Mouse (Mus musculus): ENCODE measurements at regions not wholly inside any gene's neighbourhood (a gene's known extent, or its start where the extent isn't known, plus 50 kb on each side); places are given as distances from the start of the nearest gene placed in this dataset.
A peak's percentile ranks its signal among the peaks of the same experiment; 100 is the strongest.

GRCm38 (mm10) chr11:94882687-94883383, 53.2 kb upstream of the Col1a1 start:
- peak overlapping the region; percentile 88 for H3K27ac ChIP-seq (ENCODE audit: low read depth, low read length)
- H3K9ac ChIP-seq (ENCODE audit: low read depth, low read length) = peak overlapping the region; percentile 12; the same call in 1 of the 2 replicates
- no peaks in the 10 kb centered on the region for H3K36me3 ChIP-seq (ENCODE audit: control insufficient read depth, insufficient read depth, low read length)
- no peaks in the 10 kb centered on the region for H3K9me3 ChIP-seq (ENCODE audit: control insufficient read depth, low read length)
- H3K4me1 ChIP-seq (ENCODE audit: control insufficient read depth, insufficient read depth, low read length) = peaks cover 27% of the 10 kb centered on the region
- peak; percentile 65 for ATAC-seq (ENCODE audit: low FRiP score, low TSS enrichment)
- H3K4me3 ChIP-seq (ENCODE audit: low read length) = no peak overlapping the region
- H3K27me3 ChIP-seq (ENCODE audit: control insufficient read depth, insufficient read depth, low read length) = peaks cover 6% of the 10 kb centered on the region
- H3K4me2 ChIP-seq (replicated peaks; ENCODE audit: low read depth, low read length) = peak overlapping the region; percentile 29
- WGBS = 4% methylated on average over 18 of the region's 19 CpGs

DNA sequence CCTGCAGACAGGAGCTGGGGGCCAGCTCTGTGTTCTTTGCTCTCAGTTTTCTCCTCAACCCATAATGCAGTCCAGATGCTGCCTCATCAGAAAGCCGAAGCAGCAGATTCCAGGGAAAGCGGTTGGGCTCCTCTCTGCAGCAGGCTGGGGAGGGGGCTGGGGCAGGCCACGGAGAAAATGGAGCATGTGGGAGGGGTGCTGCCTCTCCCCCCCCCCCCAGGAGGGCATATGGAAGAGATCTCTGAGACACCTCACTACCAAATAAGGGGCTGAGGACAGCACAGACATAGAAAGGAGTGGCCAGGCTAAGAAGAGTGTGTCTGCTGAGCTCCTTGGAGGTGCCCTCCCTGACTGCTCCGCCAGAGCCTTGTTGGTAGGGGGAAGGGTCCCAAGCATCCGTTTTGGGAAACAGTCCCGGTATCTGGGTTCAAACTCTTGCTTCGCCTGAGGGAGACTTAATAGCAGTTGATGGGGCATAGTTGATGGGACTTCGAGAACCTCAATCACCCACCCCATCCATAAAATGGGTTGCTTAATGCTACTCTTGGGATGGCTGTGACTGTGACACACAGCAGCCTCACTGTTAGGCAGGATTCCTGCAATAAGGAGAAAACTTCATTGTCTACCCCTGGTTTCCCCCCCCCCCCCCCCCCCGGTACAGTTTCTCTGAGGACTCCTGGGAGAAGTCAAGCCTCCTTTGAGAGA, 53.9 kb upstream of the Col1a1 start:
- WGBS = 11% methylated on average over 8 of the region's 9 CpGs
- H3K27ac ChIP-seq (ENCODE audit: low read depth, low read length) = peak overlapping the region; percentile 88
- H3K9me3 ChIP-seq (ENCODE audit: control insufficient read depth, low read length) = no peaks in the 10 kb centered on the region
- H3K4me1 ChIP-seq (ENCODE audit: control insufficient read depth, insufficient read depth, low read length) = peaks cover 33% of the 10 kb centered on the region
- peak overlapping the region; percentile 37 for H3K4me2 ChIP-seq (replicated peaks; ENCODE audit: low read depth, low read length)
- H3K9ac ChIP-seq (ENCODE audit: low read depth, low read length) = no peak overlapping the region
- no peak overlapping the region for H3K4me3 ChIP-seq (ENCODE audit: low read length)
- ATAC-seq (ENCODE audit: low FRiP score, low TSS enrichment) = peak; percentile 72
- no peaks in the 10 kb centered on the region for H3K36me3 ChIP-seq (ENCODE audit: control insufficient read depth, insufficient read depth, low read length)
- H3K27me3 ChIP-seq (ENCODE audit: control insufficient read depth, insufficient read depth, low read length) = peaks cover 6% of the 10 kb centered on the region

GRCm38 (mm10) chr11:94880896-94881840, 54.9 kb upstream of the Col1a1 start:
- Histone ChIP-seq H3K27ac (ENCODE audit: low read depth, low read length) (peak overlapping the region; percentile 88), H3K4me3 (ENCODE audit: low read length) (peak overlapping the region; percentile 14), H3K4me1 (ENCODE audit: control insufficient read depth, insufficient read depth, low read length) (peaks cover 43% of the 10 kb centered on the region), H3K4me2 (replicated peaks; ENCODE audit: low read depth, low read length) (peak overlapping the region; percentile 37), H3K9me3 (ENCODE audit: control insufficient read depth, low read length) (no peaks in the 10 kb centered on the region), H3K27me3 (ENCODE audit: control insufficient read depth, insufficient read depth, low read length) (peaks cover 6% of the 10 kb centered on the region), H3K36me3 (ENCODE audit: control insufficient read depth, insufficient read depth, low read length) (no peaks in the 10 kb centered on the region), H3K9ac (ENCODE audit: low read depth, low read length) (peak overlapping the region; percentile 48; the same call in 1 of the 2 replicates)
- peak; percentile 7; the same call in 1 of the 2 replicates for ATAC-seq (ENCODE audit: low FRiP score, low TSS enrichment)
- 3% methylated on average over 27 of the region's 27 CpGs for WGBS

GRCm38 (mm10) chr11:94876707-94877106, 59.3 kb upstream of the Col1a1 start:
- H3K36me3 ChIP-seq (ENCODE audit: control insufficient read depth, insufficient read depth, low read length) = no peaks in the 10 kb centered on the region
- peaks cover 59% of the 10 kb centered on the region for H3K4me1 ChIP-seq (ENCODE audit: control insufficient read depth, insufficient read depth, low read length)
- H3K4me2 ChIP-seq (replicated peaks; ENCODE audit: low read depth, low read length) = no peak overlapping the region
- no peak overlapping the region for H3K9ac ChIP-seq (ENCODE audit: low read depth, low read length)
- no peak overlapping the region for H3K4me3 ChIP-seq (ENCODE audit: low read length)
- H3K27me3 ChIP-seq (ENCODE audit: control insufficient read depth, insufficient read depth, low read length) = no peaks in the 10 kb centered on the region
- WGBS = 4% methylated on average over 1 of the region's 1 CpGs
- no peaks in the 10 kb centered on the region for H3K9me3 ChIP-seq (ENCODE audit: control insufficient read depth, low read length)
- H3K27ac ChIP-seq (ENCODE audit: low read depth, low read length) = 0 out of 2 replicates have a peak overlapping the region, but pooled peaks have one; percentile 37
- ATAC-seq (ENCODE audit: low FRiP score, low TSS enrichment) = peak; percentile 53

GRCm38 (mm10) chr11:94875026-94875425, 61.0 kb upstream of the Col1a1 start:
- peaks cover 51% of the 10 kb centered on the region for H3K4me1 ChIP-seq (ENCODE audit: control insufficient read depth, insufficient read depth, low read length)
- WGBS = 54% methylated on average over 7 of the region's 7 CpGs
- no peak overlapping the region for H3K9ac ChIP-seq (ENCODE audit: low read depth, low read length)

GRCm38 (mm10) chr11:94874155-94874561, 61.9 kb upstream of the Col1a1 start:
- peak overlapping the region; percentile 7; the same call in 1 of the 2 replicates for H3K4me3 ChIP-seq (ENCODE audit: low read length)
- peak overlapping the region; percentile 35 for H3K4me2 ChIP-seq (replicated peaks; ENCODE audit: low read depth, low read length)
- H3K36me3 ChIP-seq (ENCODE audit: control insufficient read depth, insufficient read depth, low read length) = no peaks in the 10 kb centered on the region
- peaks cover 51% of the 10 kb centered on the region for H3K4me1 ChIP-seq (ENCODE audit: control insufficient read depth, insufficient read depth, low read length)
- H3K9ac ChIP-seq (ENCODE audit: low read depth, low read length) = peak overlapping the region; percentile 42; the same call in 1 of the 2 replicates
- 13% methylated on average over 7 of the region's 7 CpGs for WGBS
- H3K27me3 ChIP-seq (ENCODE audit: control insufficient read depth, insufficient read depth, low read length) = no peaks in the 10 kb centered on the region
- H3K9me3 ChIP-seq (ENCODE audit: control insufficient read depth, low read length) = no peaks in the 10 kb centered on the region
- ATAC-seq (ENCODE audit: low FRiP score, low TSS enrichment) = peak; percentile 15
- peak overlapping the region; percentile 86 for H3K27ac ChIP-seq (ENCODE audit: low read depth, low read length)

More at GRCm38 (mm10) chr11:94875026-94875425, 61.0 kb upstream of the Col1a1 start:
- no peaks in the 10 kb centered on the region for H3K27me3 ChIP-seq (ENCODE audit: control insufficient read depth, insufficient read depth, low read length)
- no peaks in the 10 kb centered on the region for H3K9me3 ChIP-seq (ENCODE audit: control insufficient read depth, low read length)
- no peak overlapping the region for H3K4me3 ChIP-seq (ENCODE audit: low read length)
- ATAC-seq (ENCODE audit: low FRiP score, low TSS enrichment) = no peak
- no peak overlapping the region for H3K4me2 ChIP-seq (replicated peaks; ENCODE audit: low read depth, low read length)
- H3K27ac ChIP-seq (ENCODE audit: low read depth, low read length) = peak overlapping the region; percentile 51; the same call in 1 of the 2 replicates
- H3K36me3 ChIP-seq (ENCODE audit: control insufficient read depth, insufficient read depth, low read length) = no peaks in the 10 kb centered on the region

GRCm38 (mm10) chr11:94873693-94874092, 62.3 kb upstream of the Col1a1 start:
- peaks cover 51% of the 10 kb centered on the region for H3K4me1 ChIP-seq (ENCODE audit: control insufficient read depth, insufficient read depth, low read length)
- peak overlapping the region; percentile 7; the same call in 1 of the 2 replicates for H3K4me3 ChIP-seq (ENCODE audit: low read length)
- 3% methylated on average over 7 of the region's 7 CpGs for WGBS
- no peaks in the 10 kb centered on the region for H3K27me3 ChIP-seq (ENCODE audit: control insufficient read depth, insufficient read depth, low read length)
- H3K27ac ChIP-seq (ENCODE audit: low read depth, low read length) = peak overlapping the region; percentile 86
- H3K36me3 ChIP-seq (ENCODE audit: control insufficient read depth, insufficient read depth, low read length) = no peaks in the 10 kb centered on the region
- peak overlapping the region; percentile 42; the same call in 1 of the 2 replicates for H3K9ac ChIP-seq (ENCODE audit: low read depth, low read length)
- peak overlapping the region; percentile 35 for H3K4me2 ChIP-seq (replicated peaks; ENCODE audit: low read depth, low read length)
- H3K9me3 ChIP-seq (ENCODE audit: control insufficient read depth, low read length) = no peaks in the 10 kb centered on the region
- ATAC-seq (ENCODE audit: low FRiP score, low TSS enrichment) = no peak

GRCm38 (mm10) chr11:94872921-94873320, 63.1 kb upstream of the Col1a1 start:
- H3K27ac ChIP-seq (ENCODE audit: low read depth, low read length) = peak overlapping the region; percentile 86
- H3K9me3 ChIP-seq (ENCODE audit: control insufficient read depth, low read length) = no peaks in the 10 kb centered on the region
- H3K27me3 ChIP-seq (ENCODE audit: control insufficient read depth, insufficient read depth, low read length) = no peaks in the 10 kb centered on the region
- peak overlapping the region; percentile 35 for H3K4me2 ChIP-seq (replicated peaks; ENCODE audit: low read depth, low read length)
- peak overlapping the region; percentile 19; the same call in 1 of the 2 replicates for H3K9ac ChIP-seq (ENCODE audit: low read depth, low read length)
- peak overlapping the region; percentile 27 for H3K4me3 ChIP-seq (ENCODE audit: low read length)
- WGBS = 2% methylated on average over 19 of the region's 19 CpGs
- no peaks in the 10 kb centered on the region for H3K36me3 ChIP-seq (ENCODE audit: control insufficient read depth, insufficient read depth, low read length)
- peak; percentile 69 for ATAC-seq (ENCODE audit: low FRiP score, low TSS enrichment)
- H3K4me1 ChIP-seq (ENCODE audit: control insufficient read depth, insufficient read depth, low read length) = peaks cover 46% of the 10 kb centered on the region
